Mouse (Mus musculus) heart, embryonic 11.5 days (tissue): Measurements from ENCODE around the gene Myo1b. TPM values are rescaled to one million over a fixed set of nuclear protein-coding genes. Genes with fewer than 3 reads are reported as not detected.

Experiments used
- ATAC-seq: fragments of 200-750 bp; cut with Nextera tagmentation; replicated peaks from 2 replicates; pipeline ENCODE4 v1.8.0; 2017; ENCODE audit warnings: moderate library complexity; ENCODE audit not compliant: insufficient number of reproducible peaks, low FRiP score, low TSS enrichment
- H3K27ac ChIP-seq: fragments of 300-500 bp; sonication (generic); 2 replicates; pipeline ENCODE4 v1.5.1; 2014; ENCODE audit warnings: mild to moderate bottlenecking, low read depth, low read length
- H3K27me3 ChIP-seq: fragments of 300-500 bp; sonication (generic); 2 replicates; pipeline ENCODE4 v1.6.1; 2014; ENCODE audit warnings: mild to moderate bottlenecking, low read length, mixed read lengths; ENCODE audit not compliant: control insufficient read depth, insufficient read depth
- H3K36me3 ChIP-seq: fragments of 300-500 bp; sonication (generic); 2 replicates; pipeline ENCODE4 v1.6.1; 2014; ENCODE audit warnings: mild to moderate bottlenecking, low read length, moderate library complexity, mixed read lengths; ENCODE audit not compliant: control insufficient read depth, insufficient read depth
- H3K4me1 ChIP-seq: fragments of 300-500 bp; sonication (generic); 2 replicates; pipeline ENCODE4 v1.6.1; 2014; ENCODE audit warnings: low read length; ENCODE audit not compliant: control insufficient read depth, insufficient read depth
- H3K4me2 ChIP-seq: fragments of 300-500 bp; sonication (generic); 2 replicates; pipeline ENCODE4 v1.6.1; 2014; ENCODE audit warnings: mild to moderate bottlenecking, moderate library complexity
- H3K4me3 ChIP-seq: fragments of 300-500 bp; sonication (generic); 2 replicates; pipeline ENCODE4 v1.5.1; 2014; ENCODE audit warnings: low read depth, low read length
- H3K9ac ChIP-seq: fragments of 300-500 bp; sonication (generic); 2 replicates; pipeline ENCODE4 v1.6.1; 2014; ENCODE audit warnings: mild to moderate bottlenecking, low read depth, low read length, moderate library complexity
- H3K9me3 ChIP-seq: fragments of 300-500 bp; sonication (generic); replicated peaks from 2 replicates; pipeline ENCODE4 v1.6.1; 2016; ENCODE audit warnings: low read length; ENCODE audit not compliant: control insufficient read depth
- WGBS: fragments of 180-500 bp; shearing (Covaris S2); extraction: QIAGEN DNeasy Blood & Tissue Kit; methylation state at CpG from one replicate; pipeline ENCODE4 v1.1.7; 2014; ENCODE audit not compliant: insufficient replicate concordance; 5-methylcytosine and 5-hydroxymethylcytosine counted together
- polyA plus RNA-seq: library from polyadenylated mRNA; unstranded; fragments of >200 nt; fragmentation: Nextera tagmentation; extraction: Ambion mirVana; gene quantifications from 2 replicates; pipeline ENCODE4 v1.2.1, GENCODE M21; 2014

The Myo1b gene
- polyA plus RNA-seq, 1 experiment from 2014 or later: 51.8 TPM

- WGBS: 84% methylated on average over 12 of the region's 12 CpGs
- Histone ChIP-seq H3K27ac (no peak overlapping the region), H3K4me2 (no peak overlapping the region), H3K4me3 (no peak overlapping the region), H3K27me3 (no peaks in the 10 kb centered on the region), H3K9ac (no peak overlapping the region), H3K4me1 (peaks cover 3% of the 10 kb centered on the region; the same call in 1 of the 2 replicates), H3K36me3 (peaks cover 8% of the 10 kb centered on the region), H3K9me3 (no peaks in the 10 kb centered on the region)
- 0 out of 2 replicates have a peak, but pooled peaks have one; percentile 22 for ATAC-seq
These were observed 145.9 kb downstream of the Myo1b start for GRCm38 (mm10) chr1:51769815-51770503.

DNA sequence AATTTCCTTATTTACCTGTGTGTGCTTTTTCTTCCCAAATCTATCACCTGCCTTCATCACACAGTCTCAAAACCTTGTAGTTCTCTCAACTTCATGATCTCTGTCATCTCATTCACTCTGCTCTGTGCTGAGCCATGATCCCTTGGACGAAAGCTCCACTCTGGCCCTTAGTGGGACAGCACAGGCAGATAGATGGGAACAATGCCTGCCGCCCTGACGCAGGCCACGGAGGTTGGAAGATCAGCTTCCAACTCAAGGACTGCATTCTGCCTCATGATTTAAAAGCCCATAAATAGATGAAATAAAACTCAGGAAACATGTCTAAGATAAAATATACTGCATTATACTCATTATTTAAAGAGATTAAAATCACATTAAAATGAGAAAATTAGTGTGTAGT lies 149.6 kb downstream of the Myo1b start:
- Histone ChIP-seq H3K4me2 (no peak overlapping the region), H3K4me3 (no peak overlapping the region), H3K27me3 (no peaks in the 10 kb centered on the region), H3K36me3 (peaks cover 2% of the 10 kb centered on the region), H3K9ac (no peak overlapping the region), H3K4me1 (peaks cover 6% of the 10 kb centered on the region; the same call in 1 of the 2 replicates), H3K9me3 (no peaks in the 10 kb centered on the region), H3K27ac (no peak overlapping the region)
- no peak for ATAC-seq
- WGBS: 89% methylated on average over 4 of the region's 4 CpGs

GRCm38 (mm10) chr1:51765156-51765555 lies 150.7 kb downstream of the Myo1b start:
- no peaks in the 10 kb centered on the region for H3K9me3 ChIP-seq
- H3K36me3 ChIP-seq: peaks cover 6% of the 10 kb centered on the region
- no peak for ATAC-seq
- 53% methylated on average over 5 of the region's 5 CpGs for WGBS
- H3K9ac ChIP-seq: no peak overlapping the region
- no peaks in the 10 kb centered on the region for H3K27me3 ChIP-seq
- no peak overlapping the region for H3K4me3 ChIP-seq
- no peak overlapping the region for H3K27ac ChIP-seq
- no peak overlapping the region for H3K4me2 ChIP-seq
- H3K4me1 ChIP-seq: peaks cover 6% of the 10 kb centered on the region; the same call in 1 of the 2 replicates

GRCm38 (mm10) chr1:51759657-51760056 lies 156.2 kb downstream of the Myo1b start:
- 85% methylated on average over 6 of the region's 6 CpGs for WGBS
- no peaks in the 10 kb centered on the region for H3K9me3 ChIP-seq
- H3K4me3 ChIP-seq: no peak overlapping the region
- no peaks in the 10 kb centered on the region; the same call in 1 of the 2 replicates for H3K4me1 ChIP-seq
- no peak overlapping the region for H3K4me2 ChIP-seq
- H3K27ac ChIP-seq: no peak overlapping the region
- no peaks in the 10 kb centered on the region for H3K27me3 ChIP-seq
- H3K9ac ChIP-seq: no peak overlapping the region
- ATAC-seq: no peak
- peaks cover 16% of the 10 kb centered on the region for H3K36me3 ChIP-seq

- Histone ChIP-seq H3K9ac (no peak overlapping the region), H3K36me3 (peaks cover 21% of the 10 kb centered on the region), H3K4me2 (no peak overlapping the region), H3K27ac (no peak overlapping the region), H3K4me1 (no peaks in the 10 kb centered on the region), H3K27me3 (no peaks in the 10 kb centered on the region), H3K9me3 (no peaks in the 10 kb centered on the region), H3K4me3 (no peak overlapping the region)
- WGBS: 69% methylated on average over 15 of the region's 15 CpGs
- ATAC-seq: no peak
These were observed 157.4 kb downstream of the Myo1b start for GRCm38 (mm10) chr1:51758326-51759109.

DNA sequence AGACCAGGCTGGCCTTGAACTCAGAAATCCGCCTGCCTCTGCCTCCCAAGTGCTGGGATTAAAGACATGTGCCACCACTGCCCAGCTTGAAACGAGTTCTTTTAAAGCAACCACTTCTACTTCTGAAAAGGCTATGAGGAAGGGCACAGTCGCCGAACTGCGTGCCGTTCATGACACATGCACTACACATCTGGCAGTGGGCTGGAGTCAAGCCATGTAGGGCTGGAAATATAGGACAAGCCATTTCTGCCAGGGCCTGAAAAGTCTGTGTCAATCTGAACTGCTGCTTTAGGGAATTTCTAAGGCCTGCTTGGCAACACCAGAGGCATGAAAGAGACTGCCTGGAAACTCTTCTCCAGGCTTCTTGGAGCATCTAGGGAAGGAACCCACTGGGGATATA lies 162.2 kb downstream of the Myo1b start:
- Histone ChIP-seq H3K27ac (no peak overlapping the region), H3K9ac (no peak overlapping the region), H3K4me2 (no peak overlapping the region), H3K4me3 (no peak overlapping the region), H3K36me3 (peaks cover 15% of the 10 kb centered on the region), H3K9me3 (no peaks in the 10 kb centered on the region), H3K4me1 (peaks cover under 1% of the 10 kb centered on the region; the same call in 1 of the 2 replicates), H3K27me3 (no peaks in the 10 kb centered on the region)
- 84% methylated on average over 6 of the region's 6 CpGs for WGBS
- no peak for ATAC-seq

GRCm38 (mm10) chr1:51751006-51751405 lies 164.9 kb downstream of the Myo1b start:
- Histone ChIP-seq H3K4me3 (no peak overlapping the region), H3K36me3 (peaks cover 15% of the 10 kb centered on the region), H3K4me1 (peaks cover 11% of the 10 kb centered on the region), H3K9ac (no peak overlapping the region), H3K4me2 (no peak overlapping the region), H3K9me3 (no peaks in the 10 kb centered on the region), H3K27ac (no peak overlapping the region), H3K27me3 (no peaks in the 10 kb centered on the region)
- no peak for ATAC-seq
- 76% methylated on average over 10 of the region's 10 CpGs for WGBS

- Histone ChIP-seq H3K27me3 (no peaks in the 10 kb centered on the region), H3K36me3 (0 out of 2 replicates have a peak, but pooled peaks cover 2% of the 10 kb centered on the region), H3K9me3 (no peaks in the 10 kb centered on the region), H3K4me1 (peaks cover 11% of the 10 kb centered on the region), H3K9ac (no peak overlapping the region), H3K4me2 (no peak overlapping the region; the same call in 1 of the 2 replicates), H3K27ac (peak overlapping the region; percentile 3; the same call in 1 of the 2 replicates), H3K4me3 (no peak overlapping the region)
- ATAC-seq: no peak
- WGBS: 64% methylated on average over 2 of the region's 2 CpGs
These were observed 167.6 kb downstream of the Myo1b start for GRCm38 (mm10) chr1:51748306-51748705.
